Mouse (Mus musculus) small intestine, adult 2 months (tissue): ENCODE results near the gene Sulf2. TPM values are rescaled to one million over a fixed set of nuclear protein-coding genes. Genes with fewer than 3 reads are reported as not detected.

Source experiments
- H3K27ac ChIP-seq: fragments of 200-500 bp; 2 replicates; pipeline ENCODE4 v1.5.1; 2012; ENCODE audit warnings: low read depth, low read length, control low read depth, inconsistent platforms; ENCODE audit not compliant: insufficient read depth
- H3K27me3 ChIP-seq: fragments of 200-500 bp; 2 replicates; pipeline ENCODE4 v1.6.1; 2012; ENCODE audit warnings: mild to moderate bottlenecking, moderate library complexity, low read length, inconsistent platforms; ENCODE audit not compliant: control insufficient read depth, insufficient read depth
- H3K36me3 ChIP-seq: fragments of 200-500 bp; 2 replicates; pipeline ENCODE4 v1.6.1; 2012; ENCODE audit warnings: mild to moderate bottlenecking, low read length, control low read depth, inconsistent platforms; ENCODE audit not compliant: control insufficient read depth, insufficient read depth
- H3K4me1 ChIP-seq: fragments of 200-500 bp; 2 replicates; pipeline ENCODE4 v1.6.1; 2012; ENCODE audit warnings: low read length, inconsistent platforms, mixed read lengths; ENCODE audit not compliant: control insufficient read depth, insufficient read depth, insufficient read length
- H3K4me3 ChIP-seq: fragments of 200-500 bp; 2 replicates; pipeline ENCODE4 v1.5.1; 2012; ENCODE audit warnings: low read depth, mild to moderate bottlenecking, control low read depth, inconsistent platforms, low read length, moderate library complexity
- CTCF ChIP-seq: fragments of 200-500 bp; IDR thresholded peaks from 2 replicates; pipeline ENCODE4 v1.5.1; 2012; ENCODE audit warnings: low read depth, mild to moderate bottlenecking, control low read depth, inconsistent platforms, low read length, moderate library complexity, mixed read lengths; ENCODE audit not compliant: insufficient replicate concordance, insufficient read length; ENCODE audit errors: extremely low read depth
- POLR2A ChIP-seq: fragments of 200-500 bp; IDR thresholded peaks from 2 replicates; pipeline ENCODE4 v1.6.1; 2012; ENCODE audit warnings: low read depth, mild to moderate bottlenecking, control low read depth, inconsistent platforms, low read length, moderate library complexity
- WGBS: fragments of 180-500 bp; shearing (Covaris S2); methylation state at CpG from one replicate; pipeline ENCODE4 v1.1.7; 2018; 5-methylcytosine and 5-hydroxymethylcytosine counted together
- polyA plus RNA-seq: library from polyadenylated mRNA; depleted of rRNA; stranded (reverse); fragments of >200 nt; gene quantifications from 2 replicates; pipeline ENCODE4 v1.2.3, GENCODE M21; 2012; rRNA removed

The Sulf2 gene
- polyA plus RNA-seq, 1 experiment: 75.6 TPM

DNA sequence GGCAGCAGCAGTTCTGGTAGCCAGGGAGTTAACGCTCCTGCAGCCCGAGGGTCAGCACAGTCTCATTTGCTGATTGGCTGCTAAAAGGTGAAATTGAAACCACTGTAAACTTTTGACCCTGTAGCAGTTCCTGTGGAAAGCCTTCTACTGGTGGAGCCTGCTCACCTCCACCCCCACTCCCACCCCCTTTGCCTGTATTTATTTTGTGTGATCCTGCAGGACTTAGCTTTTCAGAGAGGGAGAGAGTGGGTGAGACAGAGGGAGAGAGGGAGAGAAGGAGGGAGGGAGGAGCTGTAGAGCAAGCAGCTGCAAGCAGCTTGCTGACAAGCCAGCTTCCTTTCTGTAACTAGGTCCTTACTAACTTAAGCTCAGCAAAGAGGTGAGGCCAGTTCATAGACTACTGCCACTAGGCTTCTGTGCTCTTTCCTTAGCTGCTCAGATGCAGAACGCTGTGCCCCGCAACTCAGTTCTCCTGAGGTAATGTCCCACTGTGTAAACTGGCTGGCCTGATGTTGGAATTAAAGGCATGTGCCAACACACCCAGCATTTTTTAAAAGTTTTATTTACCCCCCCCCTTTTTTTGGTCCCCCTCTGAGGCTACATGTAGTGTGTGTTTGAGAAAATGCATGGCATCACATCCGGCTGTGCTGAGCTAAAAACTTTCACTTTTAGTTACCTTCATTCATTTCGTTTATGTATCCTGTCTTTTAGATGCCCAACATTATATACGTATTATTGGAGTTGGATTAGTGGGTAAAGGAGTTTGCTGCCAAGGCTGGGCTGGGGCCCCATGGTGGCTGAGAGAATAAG is 124.1 kb downstream of the Sulf2 start:
- 8% methylated on average over 7 of the region's 7 CpGs for WGBS
- H3K4me3 ChIP-seq: peak overlapping the region; percentile 53
- peaks cover 4% of the 10 kb centered on the region; the same call in 1 of the 2 replicates for H3K36me3 ChIP-seq
- peaks cover 12% of the 10 kb centered on the region; the same call in 1 of the 2 replicates for H3K4me1 ChIP-seq
- no peaks in the 10 kb centered on the region for H3K27me3 ChIP-seq
- no peak for TF ChIP-seq CTCF
- no peak for TF ChIP-seq POLR2A
- peak overlapping the region; percentile 95 for H3K27ac ChIP-seq

GRCm38 (mm10) chr2:166030256-166030995 is 125.0 kb downstream of the Sulf2 start:
- H3K36me3 ChIP-seq: peaks cover 4% of the 10 kb centered on the region; the same call in 1 of the 2 replicates
- H3K27ac ChIP-seq: peak overlapping the region; percentile 95
- no peaks in the 10 kb centered on the region for H3K27me3 ChIP-seq
- H3K4me3 ChIP-seq: peak overlapping the region; percentile 54
- WGBS: under 1% methylated on average over 13 of the region's 13 CpGs
- peaks cover 16% of the 10 kb centered on the region; the same call in 1 of the 2 replicates for H3K4me1 ChIP-seq
- TF ChIP-seq CTCF: no peak
- TF ChIP-seq POLR2A: no peak

- peaks cover 17% of the 10 kb centered on the region; the same call in 1 of the 2 replicates for H3K4me1 ChIP-seq
- WGBS: 23% methylated on average over 4 of the region's 4 CpGs
- H3K36me3 ChIP-seq: no peaks in the 10 kb centered on the region
- TF ChIP-seq CTCF: no peak
- no peak for TF ChIP-seq POLR2A
- H3K27ac ChIP-seq: no peak overlapping the region
- H3K4me3 ChIP-seq: no peak overlapping the region
- H3K27me3 ChIP-seq: no peaks in the 10 kb centered on the region
Measured at GRCm38 (mm10) chr2:166029232-166029631, 126.2 kb downstream of the Sulf2 start.

- TF ChIP-seq CTCF (no peak), POLR2A (no peak)
- H3K4me1 ChIP-seq: peaks cover 22% of the 10 kb centered on the region; the same call in 1 of the 2 replicates
- no peak overlapping the region for H3K4me3 ChIP-seq
- no peak overlapping the region; the same call in 1 of the 2 replicates for H3K27ac ChIP-seq
- WGBS: 81% methylated on average over 3 of the region's 3 CpGs
- no peaks in the 10 kb centered on the region for H3K27me3 ChIP-seq
- H3K36me3 ChIP-seq: no peaks in the 10 kb centered on the region
Measured at GRCm38 (mm10) chr2:166027834-166028233, 127.6 kb downstream of the Sulf2 start.

DNA sequence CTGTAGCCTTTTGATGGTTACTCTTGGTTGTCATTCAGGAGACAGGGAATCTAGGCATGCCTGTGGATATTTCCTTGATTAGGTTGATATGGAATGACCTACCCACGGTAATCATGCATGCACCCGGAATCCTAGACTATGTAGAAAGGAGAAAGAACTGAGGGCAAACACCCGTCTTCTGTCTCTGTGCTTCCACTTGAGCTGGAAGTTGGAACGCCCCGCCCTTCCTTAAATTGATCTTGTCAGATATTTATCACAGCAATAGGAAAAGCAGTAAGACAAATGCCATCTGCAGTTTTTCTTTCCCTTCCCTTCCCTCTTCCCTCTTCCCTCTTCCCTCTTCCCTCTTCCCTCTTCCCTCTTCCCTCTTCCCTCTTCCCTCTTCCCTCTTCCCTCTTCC is 129.5 kb downstream of the Sulf2 start:
- TF ChIP-seq POLR2A (no peak), CTCF (no peak)
- H3K36me3 ChIP-seq: no peaks in the 10 kb centered on the region
- no peak overlapping the region for H3K27ac ChIP-seq
- H3K4me1 ChIP-seq: peaks cover 33% of the 10 kb centered on the region; the same call in 1 of the 2 replicates
- 42% methylated on average over 5 of the region's 5 CpGs for WGBS
- H3K4me3 ChIP-seq: no peak overlapping the region
- no peaks in the 10 kb centered on the region for H3K27me3 ChIP-seq

DNA sequence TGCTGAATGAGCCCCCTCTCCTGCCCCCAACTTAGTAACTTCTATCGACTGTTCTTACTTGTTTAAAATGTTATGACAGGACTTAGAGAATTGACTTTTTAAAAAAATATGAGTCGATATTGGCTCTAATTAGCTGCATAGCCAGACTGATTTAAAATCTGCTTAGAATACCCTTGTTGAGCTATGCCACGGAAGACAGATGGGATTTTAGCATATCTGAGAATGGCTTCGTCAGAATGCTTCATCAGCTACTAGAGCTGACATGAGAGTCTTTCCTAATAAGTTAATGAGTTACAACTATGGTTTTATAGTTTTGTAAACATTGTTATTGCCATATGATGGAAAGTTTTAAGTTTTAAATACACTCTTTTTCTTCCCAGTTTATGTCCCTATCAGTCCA is 130.8 kb downstream of the Sulf2 start:
- 52% methylated on average over 4 of the region's 4 CpGs for WGBS
- Histone ChIP-seq H3K4me1 (peaks cover 34% of the 10 kb centered on the region; the same call in 1 of the 2 replicates), H3K27me3 (no peaks in the 10 kb centered on the region), H3K4me3 (no peak overlapping the region), H3K27ac (no peak overlapping the region), H3K36me3 (no peaks in the 10 kb centered on the region)
- no peak for TF ChIP-seq POLR2A
- TF ChIP-seq CTCF: no peak

DNA sequence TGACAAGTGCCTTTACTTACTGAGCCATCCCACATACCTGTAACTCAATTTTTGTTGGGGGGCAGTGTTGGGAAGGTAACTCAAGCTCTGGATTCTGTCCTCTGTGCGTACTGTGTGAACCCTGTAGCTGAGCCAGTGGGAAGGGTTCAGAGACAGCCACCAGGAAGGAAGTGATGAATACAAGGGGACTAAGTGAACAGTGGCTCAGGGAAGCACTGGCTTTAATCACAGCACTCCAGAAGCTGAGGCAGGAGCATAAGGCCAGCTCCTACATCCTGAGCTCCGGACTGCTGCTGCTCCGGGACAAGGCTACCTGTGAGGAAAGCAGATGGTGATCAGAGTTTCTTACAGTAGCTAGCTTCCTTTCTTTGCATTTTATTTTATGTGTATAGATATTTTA is 131.4 kb downstream of the Sulf2 start:
- peaks cover 37% of the 10 kb centered on the region; the same call in 1 of the 2 replicates for H3K4me1 ChIP-seq
- WGBS: 82% methylated on average over 3 of the region's 3 CpGs
- H3K36me3 ChIP-seq: no peaks in the 10 kb centered on the region
- no peak for TF ChIP-seq POLR2A
- TF ChIP-seq CTCF: no peak
- H3K27ac ChIP-seq: no peak overlapping the region
- no peaks in the 10 kb centered on the region for H3K27me3 ChIP-seq
- H3K4me3 ChIP-seq: no peak overlapping the region

Other genes starting within 250 kb of the Sulf2 start
- gene Ncoa3, start 163.0 kb downstream of the Sulf2 start, polyA plus RNA-seq: 13.0 and 20.1 TPM in 2 replicates